Mouse (Mus musculus) splenic B cell, adult 2 months (primary cell): ENCODE measurements around the gene Tmed6.
"Not testable (repeated sequence)": the region's sequence is repeated elsewhere in the genome, so short reads cannot be mapped to it uniquely, and the experiment has no call there.

Experiments
- DNase-seq: peaks from one replicate; pipeline ENCODE4 v3.0.0-alpha.2; 2011; ENCODE audit warnings: low read depth, low spot score
- H3K27me3 ChIP-seq: 2 replicates; pipeline ENCODE4 v1.6.1; 2012; ENCODE audit warnings: mild to moderate bottlenecking, low read length, moderate library complexity, mixed read lengths; ENCODE audit not compliant: control insufficient read depth, poor library complexity, insufficient read depth, severe bottlenecking
- H3K36me3 ChIP-seq: 2 replicates; pipeline ENCODE4 v1.6.1; 2012; ENCODE audit warnings: mild to moderate bottlenecking, low read length, moderate library complexity, mixed read lengths; ENCODE audit not compliant: control insufficient read depth, poor library complexity, insufficient read depth, severe bottlenecking

Tmed6 gene

GRCm38 (mm10) chr8:107046976-107047375 lies 18.5 kb downstream of the Tmed6 start:
- DNase-seq, result no peak
- H3K36me3 ChIP-seq, result peaks cover 14% of the 10 kb centered on the region

GRCm38 (mm10) chr8:107045478-107045877 lies 20.0 kb downstream of the Tmed6 start:
- peaks cover 17% of the 10 kb centered on the region for H3K36me3 ChIP-seq
- H3K27me3 ChIP-seq, result no peaks in the 10 kb centered on the region
- no peak for DNase-seq

More at GRCm38 (mm10) chr8:107046976-107047375, 18.5 kb downstream of the Tmed6 start:
- H3K27me3 ChIP-seq, result no peaks in the 10 kb centered on the region

GRCm38 (mm10) chr8:107040632-107041031 lies 24.8 kb downstream of the Tmed6 start:
- no peak for DNase-seq
- peaks cover 16% of the 10 kb centered on the region for H3K36me3 ChIP-seq
- H3K27me3 ChIP-seq, result no peaks in the 10 kb centered on the region

DNA sequence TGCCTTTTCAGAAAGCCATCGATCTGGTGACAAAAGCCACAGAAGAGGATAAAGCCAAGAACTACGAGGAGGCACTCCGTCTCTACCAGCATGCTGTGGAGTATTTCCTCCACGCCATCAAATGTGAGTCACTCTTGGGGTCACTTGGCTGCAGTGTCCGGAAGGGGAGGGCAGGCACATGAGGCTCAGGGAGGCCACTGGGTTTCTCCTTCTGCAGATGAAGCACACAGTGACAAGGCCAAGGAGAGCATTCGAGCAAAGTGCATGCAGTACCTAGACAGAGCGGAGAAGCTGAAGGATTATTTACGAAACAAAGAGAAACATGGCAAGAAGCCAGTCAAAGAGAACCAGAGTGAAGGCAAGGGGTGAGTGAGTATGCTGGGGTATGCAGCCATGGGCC lies 28.8 kb downstream of the Tmed6 start:
- DNase-seq, result no peak
- H3K36me3 ChIP-seq, result peaks cover 5% of the 10 kb centered on the region
- no peaks in the 10 kb centered on the region for H3K27me3 ChIP-seq

DNA sequence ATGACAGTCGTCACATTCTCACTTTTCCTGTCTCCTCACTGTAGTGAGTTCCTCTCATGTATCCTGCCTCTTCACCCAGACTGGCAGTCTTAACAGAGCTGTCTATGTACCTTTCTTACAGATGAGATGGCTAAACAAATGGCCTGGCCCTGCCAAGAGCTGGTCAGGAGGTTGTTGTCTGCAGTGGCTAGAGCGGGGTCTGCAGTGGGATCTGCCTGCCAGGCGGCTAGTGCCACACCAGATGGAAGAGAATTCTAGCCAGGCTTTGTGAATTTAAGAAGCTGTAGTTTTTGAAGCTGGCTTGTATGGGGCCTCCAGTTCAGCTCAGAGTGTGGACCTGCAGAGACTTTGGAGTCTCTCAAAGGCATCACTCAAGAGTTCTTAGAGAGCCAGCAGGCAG lies 29.8 kb downstream of the Tmed6 start:
- no peak for DNase-seq
- Histone ChIP-seq H3K27me3 (no peaks in the 10 kb centered on the region), H3K36me3 (peaks cover 3% of the 10 kb centered on the region; the same call in 1 of the 2 replicates)

GRCm38 (mm10) chr8:107033609-107034008 lies 31.8 kb downstream of the Tmed6 start:
- not testable (repeated sequence) for H3K27me3 ChIP-seq, H3K36me3 ChIP-seq, DNase-seq

GRCm38 (mm10) chr8:107031577-107032090 lies 33.8 kb downstream of the Tmed6 start:
- Histone ChIP-seq H3K27me3 (no peaks in the 10 kb centered on the region), H3K36me3 (no peaks in the 10 kb centered on the region)
- no peak for DNase-seq

DNA sequence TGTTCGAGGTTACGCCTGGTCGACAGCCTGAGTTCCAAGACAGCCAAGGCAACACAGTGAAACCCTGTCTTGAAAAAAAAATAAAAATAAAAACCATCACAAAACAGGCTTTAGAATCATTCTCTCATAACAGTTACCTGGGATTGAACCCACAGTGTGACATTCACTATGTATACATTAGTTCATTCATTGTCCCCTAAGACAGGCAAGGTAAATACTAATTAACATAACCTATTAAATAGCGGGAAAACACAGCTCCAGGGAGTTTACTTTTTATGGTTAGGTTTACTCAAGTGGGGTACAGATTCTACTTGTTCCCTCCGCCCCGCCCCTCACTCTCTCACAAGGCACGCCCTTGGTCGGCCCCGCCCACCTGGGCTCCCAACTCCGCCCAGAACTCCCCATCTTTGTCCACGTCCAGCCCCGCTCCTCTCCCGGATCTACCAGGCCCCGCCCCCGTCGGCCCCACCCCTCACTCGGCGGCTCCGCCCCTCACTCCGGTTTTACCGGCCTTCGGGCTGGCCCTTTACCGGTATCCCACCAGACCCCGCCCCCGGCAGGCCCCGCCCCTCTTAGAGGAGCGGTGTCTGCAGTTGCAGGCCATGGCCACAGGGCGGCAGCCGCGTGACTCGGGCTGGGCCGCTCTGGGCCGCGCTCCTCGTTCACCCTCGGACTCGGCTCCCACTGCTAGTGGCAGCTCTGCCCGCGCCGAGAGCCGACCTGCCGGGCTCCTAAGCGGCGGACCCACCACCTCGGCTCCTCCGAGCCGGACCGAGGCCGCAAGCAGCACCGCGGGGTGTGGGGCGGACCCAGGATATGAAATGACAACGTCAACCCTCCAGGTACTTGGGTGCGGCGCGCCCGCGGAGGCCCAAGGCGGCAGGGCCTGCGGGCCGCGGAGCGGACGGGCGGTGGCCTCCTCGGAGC lies 34.5 kb downstream of the Tmed6 start, which contains the start of gene Vps4a:
TSS of gene Vps4a (plus strand) at position 573 of the 927 bp plus-strand sequence.
- Histone ChIP-seq H3K36me3 (no peaks in the 10 kb centered on the region), H3K27me3 (no peaks in the 10 kb centered on the region)
- DNase-seq, result peak; percentile 95

DNA sequence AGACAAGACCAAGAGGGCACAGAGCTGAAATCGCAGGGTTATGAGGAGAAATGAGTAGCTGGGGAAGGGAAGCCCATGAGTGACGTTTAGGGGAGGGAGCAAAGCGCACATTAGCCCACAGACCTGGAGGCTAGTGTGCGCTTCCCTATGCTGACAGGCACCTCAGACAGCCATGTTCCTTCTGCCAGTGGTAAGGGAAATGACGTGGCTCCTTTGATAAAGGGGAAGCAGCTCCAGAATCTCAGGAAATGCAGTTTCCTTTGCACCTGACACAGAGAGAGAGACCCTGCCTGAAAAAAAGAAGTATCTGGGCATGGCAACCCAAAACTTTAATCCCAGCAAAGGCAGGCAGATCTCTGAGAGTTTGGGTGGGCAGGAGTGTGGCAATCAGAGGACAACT lies 35.4 kb downstream of the Tmed6 start:
- no peaks in the 10 kb centered on the region for H3K27me3 ChIP-seq
- H3K36me3 ChIP-seq, result no peaks in the 10 kb centered on the region
- DNase-seq, result peak; percentile 62

GRCm38 (mm10) chr8:107029310-107029709 lies 36.1 kb downstream of the Tmed6 start:
- H3K36me3 ChIP-seq, result no peaks in the 10 kb centered on the region
- no peaks in the 10 kb centered on the region for H3K27me3 ChIP-seq
- DNase-seq, result no peak

DNA sequence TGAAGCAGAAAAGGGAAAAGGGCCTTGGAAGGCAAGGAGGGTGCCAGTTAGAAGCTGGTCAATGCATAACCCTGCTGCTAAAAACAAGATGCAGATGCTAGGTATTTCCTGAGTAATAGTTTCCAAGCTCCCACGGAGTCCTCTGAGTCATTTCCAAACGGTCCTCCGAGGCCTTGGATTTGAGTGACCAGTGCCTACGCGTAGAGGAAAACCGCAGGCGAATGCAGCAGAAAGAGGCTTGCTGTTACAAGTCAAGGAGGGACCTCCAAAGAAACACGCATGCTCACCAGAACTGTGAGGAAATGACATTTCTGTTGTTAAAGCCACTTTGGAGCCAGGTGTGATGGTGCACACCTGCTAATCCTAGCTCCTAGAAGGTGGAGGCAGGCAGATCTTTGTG lies 42.0 kb downstream of the Tmed6 start:
- no peak for DNase-seq

DNA sequence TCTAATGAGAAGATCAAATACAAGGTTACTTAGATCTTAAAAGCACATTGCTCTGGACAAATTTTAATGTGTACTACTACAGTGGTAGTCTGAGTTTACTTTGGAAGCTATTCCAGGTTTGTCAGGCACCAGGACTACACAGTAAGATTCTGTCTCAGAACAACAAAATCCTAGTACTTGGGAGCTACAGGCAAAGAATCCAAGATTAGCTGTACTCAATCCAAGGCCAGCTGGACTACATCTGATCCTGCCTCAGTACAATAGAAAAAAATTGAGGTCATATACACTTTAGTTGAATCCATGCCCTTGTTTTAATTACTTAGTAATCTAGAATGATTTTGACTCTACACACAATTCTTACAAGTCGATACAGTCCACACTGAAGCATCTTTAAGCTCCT lies 50.5 kb downstream of the Tmed6 start:
- Histone ChIP-seq H3K27me3 (no peaks in the 10 kb centered on the region), H3K36me3 (no peaks in the 10 kb centered on the region)
- no peak for DNase-seq

More for the DNA sequence above, 42.0 kb downstream of the Tmed6 start:
- Histone ChIP-seq H3K27me3 (no peaks in the 10 kb centered on the region), H3K36me3 (no peaks in the 10 kb centered on the region)

GRCm38 (mm10) chr8:107012666-107013065 lies 52.8 kb downstream of the Tmed6 start:
- DNase-seq, result no peak
- Histone ChIP-seq H3K27me3 (no peaks in the 10 kb centered on the region), H3K36me3 (0 out of 2 replicates have a peak, but pooled peaks cover 1% of the 10 kb centered on the region)
